Mouse (Mus musculus): ENCODE measurements around the gene Gm8871. TPM values are rescaled to one million over a fixed set of nuclear protein-coding genes. Genes with fewer than 3 reads are reported as not detected.
"Not testable (repeated sequence)": the region's sequence is repeated elsewhere in the genome, so short reads cannot be mapped to it uniquely, and the experiment has no call there.

The Gm8871 gene
- not detected in 2 replicates for polyA plus RNA-seq (2012; rRNA removed)

DNA sequence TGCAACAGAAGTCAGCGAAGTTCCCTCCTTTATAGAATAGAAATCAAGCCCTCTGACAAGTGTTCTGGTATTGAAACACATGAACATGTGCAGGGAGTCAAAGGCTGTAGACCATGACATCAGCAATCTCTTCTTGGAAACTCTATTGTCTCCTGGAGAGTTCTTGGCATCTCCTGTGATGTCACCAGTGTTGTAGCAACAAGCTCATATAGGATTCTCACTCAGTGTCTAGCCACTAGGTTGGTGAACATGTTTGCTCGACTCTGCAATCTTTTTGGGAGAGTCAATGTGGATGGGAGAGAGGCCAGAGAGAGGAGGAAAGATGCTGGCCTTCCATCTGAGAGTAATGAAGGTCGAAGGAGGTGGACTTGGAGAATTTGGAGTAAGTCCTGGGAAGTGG lies at the start of gene Gm8871, which contains the start of gene Gm8857:
TSS of gene Gm8871 (plus strand) at position 301 of the 400 bp plus-strand sequence.
TSS of gene Gm8857 (plus strand) at position 303 of the 400 bp plus-strand sequence.
- WGBS, result 30% methylated on average over 2 of the region's 3 CpGs

DNA sequence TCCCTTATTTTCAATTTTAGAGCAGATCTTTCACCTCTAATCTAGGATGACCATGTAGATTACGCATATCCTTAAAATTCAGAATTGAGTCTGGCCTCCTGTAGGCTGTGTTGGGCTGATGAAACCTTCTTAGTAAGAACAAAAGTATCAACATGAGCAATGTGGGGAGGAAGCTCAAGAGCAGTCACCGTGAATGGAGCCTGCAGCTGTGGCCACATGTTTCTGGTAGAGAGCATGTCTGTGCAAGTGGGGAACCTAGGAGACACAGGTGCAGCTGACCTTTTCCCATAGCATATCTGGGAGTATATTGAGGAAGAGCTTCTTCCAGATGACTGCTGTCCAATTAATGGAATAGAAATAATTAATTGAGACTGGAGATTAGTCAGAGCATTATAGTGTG lies 5.9 kb downstream of the Gm8871 start:
- H3K4me3 ChIP-seq (replicated peaks; ENCODE audit: extremely low read depth, low read depth, low read length); DNase-seq; H3K4me1 ChIP-seq (ENCODE audit: control insufficient read depth, insufficient read depth, low read length): not testable (repeated sequence)
- WGBS, result 71% methylated on average over 2 of the region's 2 CpGs

More for the DNA sequence above, at the start of gene Gm8871, which contains the start of gene Gm8857:
- H3K4me1 ChIP-seq (ENCODE audit: control insufficient read depth, insufficient read depth, low read length); H3K4me3 ChIP-seq (replicated peaks; ENCODE audit: extremely low read depth, low read depth, low read length); DNase-seq: not testable (repeated sequence)

DNA sequence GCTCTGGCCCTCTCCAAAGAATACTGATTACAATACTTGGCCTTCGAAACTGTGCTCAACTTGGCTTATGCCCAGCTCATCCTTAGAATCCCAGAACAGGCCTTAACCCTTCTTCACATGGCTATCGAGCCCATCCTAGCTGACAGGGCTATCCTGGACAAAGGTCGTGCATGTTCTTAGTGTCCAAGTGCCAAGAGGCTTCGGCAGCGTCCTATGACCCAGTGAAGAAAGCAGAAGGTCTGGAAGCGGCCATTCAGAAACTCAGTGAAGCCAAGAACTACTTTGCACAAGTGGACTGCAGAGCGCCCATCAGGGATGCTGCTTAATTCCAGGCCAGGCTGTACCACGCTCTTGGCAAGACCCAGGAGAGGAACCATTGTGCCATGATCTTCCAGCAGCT lies 10.5 kb downstream of the Gm8871 start:
- H3K4me1 ChIP-seq (ENCODE audit: control insufficient read depth, insufficient read depth, low read length); H3K4me3 ChIP-seq (replicated peaks; ENCODE audit: extremely low read depth, low read depth, low read length); DNase-seq: not testable (repeated sequence)
- 80% methylated on average over 6 of the region's 8 CpGs for WGBS

Other genes starting within 250 kb of the Gm8871 start
- not detected in 2 replicates for gene Gm8857, start within 50 bp of the Gm8871 start, polyA plus RNA-seq (2012; rRNA removed)
- gene Gm8879, start 179.8 kb downstream of the Gm8871 start, polyA plus RNA-seq (2012; rRNA removed), result not detected in 2 replicates
- not detected in 2 replicates for gene Gm5861, start 235.3 kb downstream of the Gm8871 start, polyA plus RNA-seq (2012; rRNA removed)